Mouse (Mus musculus) hindbrain, postnatal 0 days (tissue): Measurements from ENCODE around the gene Abca14. TPM values are rescaled to one million over a fixed set of nuclear protein-coding genes. Genes with fewer than 3 reads are reported as not detected.

ENCODE experiments used
- ATAC-seq: fragments of 200-750 bp; cut with Nextera tagmentation; 2 replicates; pipeline ENCODE4 v1.8.0; 2017; ENCODE audit warnings: mild to moderate bottlenecking, moderate TSS enrichment, moderate library complexity
- DNase-seq: peaks from one replicate; pipeline ENCODE4 v3.0.0-alpha.2; 2015; ENCODE audit warnings: low spot score
- H3K27ac ChIP-seq: fragments of 300-500 bp; sonication (generic); 2 replicates; pipeline ENCODE4 v1.5.1; 2014; ENCODE audit warnings: mild to moderate bottlenecking
- H3K27me3 ChIP-seq: fragments of 300-500 bp; sonication (generic); 2 replicates; pipeline ENCODE4 v1.6.1; 2014; ENCODE audit warnings: low read length, mixed read lengths; ENCODE audit not compliant: insufficient read depth
- H3K36me3 ChIP-seq: fragments of 300-500 bp; sonication (generic); 2 replicates; pipeline ENCODE4 v1.6.1; 2014; ENCODE audit warnings: low read length, mixed read lengths; ENCODE audit not compliant: insufficient read depth
- H3K4me1 ChIP-seq: fragments of 300-500 bp; sonication (generic); 2 replicates; pipeline ENCODE4 v1.6.1; 2014; ENCODE audit warnings: antibody characterized with exemption, low read length, mixed read lengths; ENCODE audit not compliant: insufficient read depth
- H3K4me2 ChIP-seq: fragments of 300-500 bp; sonication (generic); 2 replicates; pipeline ENCODE4 v1.6.1; 2014; ENCODE audit warnings: low read depth, mild to moderate bottlenecking, low read length, moderate library complexity, mixed read lengths
- H3K4me3 ChIP-seq: fragments of 300-500 bp; sonication (generic); 2 replicates; pipeline ENCODE4 v1.5.1; 2014; ENCODE audit warnings: low read length
- H3K9ac ChIP-seq: fragments of 300-500 bp; sonication (generic); replicated peaks from 2 replicates; pipeline ENCODE4 v1.6.1; 2014; ENCODE audit warnings: mild to moderate bottlenecking, low read length, moderate library complexity, mixed read lengths
- H3K9me3 ChIP-seq: fragments of 300-500 bp; sonication (generic); 2 replicates; pipeline ENCODE4 v1.6.1; 2016; ENCODE audit warnings: low read length, mixed read lengths
- CTCF ChIP-seq: IDR thresholded peaks from 2 replicates; pipeline ENCODE4 v1.5.1; 2016; ENCODE audit warnings: antibody characterized with exemption, control low read depth, low read depth
- WGBS: fragments of 180-500 bp; shearing (Covaris S2); extraction: QIAGEN DNeasy Blood & Tissue Kit; methylation state at CpG from one replicate; pipeline ENCODE4 v1.1.7; 2014; 5-methylcytosine and 5-hydroxymethylcytosine counted together
- polyA plus RNA-seq: library from polyadenylated mRNA; unstranded; fragments of >200 nt; fragmentation: Nextera tagmentation; extraction: Ambion mirVana; gene quantifications from 2 replicates; pipeline ENCODE4 v1.2.1, GENCODE M21; 2015
- total RNA-seq: library from RNA; depleted of rRNA; stranded (reverse); fragments of >200 nt; gene quantifications from 2 replicates; pipeline ENCODE4 v1.2.3, GENCODE M21; 2014

Abca14 gene
- total and polyA plus RNA-seq, 2 experiments from 2014 or later = not detected

DNA sequence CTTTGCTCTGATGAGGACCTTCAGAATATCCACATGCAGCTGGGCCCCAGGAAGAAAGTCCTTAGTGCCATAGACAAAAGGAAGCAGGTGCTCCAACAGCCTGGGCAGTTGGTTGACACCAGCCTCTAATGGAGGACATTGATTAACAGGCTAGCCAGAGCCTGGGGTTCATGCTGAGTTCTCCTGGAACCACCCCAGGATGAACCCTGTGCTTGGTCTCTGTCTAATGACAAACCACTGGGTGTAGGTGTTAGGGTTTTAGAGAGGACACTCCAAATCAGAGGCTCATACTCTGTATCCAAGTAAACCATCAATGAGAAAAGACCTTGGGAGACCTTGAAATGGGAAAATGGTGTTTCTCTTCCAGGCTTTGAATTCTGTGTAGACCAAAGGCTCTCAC is 20.9 kb upstream of the Abca14 start:
- no peak for ATAC-seq
- Histone ChIP-seq H3K27me3 (no peaks in the 10 kb centered on the region), H3K9ac (no peak overlapping the region), H3K9me3 (no peaks in the 10 kb centered on the region), H3K4me3 (no peak overlapping the region), H3K4me1 (no peaks in the 10 kb centered on the region), H3K4me2 (no peak overlapping the region), H3K36me3 (no peaks in the 10 kb centered on the region), H3K27ac (no peak overlapping the region)
- no peak for DNase-seq
- no peak for TF ChIP-seq CTCF

- ATAC-seq (no peak), DNase-seq (no peak)
- H3K4me2 ChIP-seq = no peak overlapping the region
- no peaks in the 10 kb centered on the region for H3K9me3 ChIP-seq
- no peak for TF ChIP-seq CTCF
- H3K4me1 ChIP-seq = no peaks in the 10 kb centered on the region
- H3K36me3 ChIP-seq = no peaks in the 10 kb centered on the region
- no peak overlapping the region for H3K4me3 ChIP-seq
- 87% methylated on average over 5 of the region's 5 CpGs for whole genome bisulfite sequencing
- H3K27ac ChIP-seq = no peak overlapping the region
- H3K27me3 ChIP-seq = no peaks in the 10 kb centered on the region
- H3K9ac ChIP-seq = no peak overlapping the region
Observed at GRCm38 (mm10) chr7:120188946-120189345, 14.8 kb upstream of the Abca14 start.

- ATAC-seq (no peak), DNase-seq (peak; percentile 26)
- Histone ChIP-seq H3K4me2 (no peak overlapping the region), H3K9me3 (no peaks in the 10 kb centered on the region), H3K27me3 (no peaks in the 10 kb centered on the region), H3K27ac (no peak overlapping the region), H3K9ac (no peak overlapping the region), H3K36me3 (no peaks in the 10 kb centered on the region), H3K4me3 (no peak overlapping the region), H3K4me1 (no peaks in the 10 kb centered on the region)
- 55% methylated on average over 8 of the region's 8 CpGs for WGBS
- no peak; the same call in 1 of the 2 replicates for TF ChIP-seq CTCF
Observed at GRCm38 (mm10) chr7:120189369-120190149, 14.2 kb upstream of the Abca14 start.

GRCm38 (mm10) chr7:120190150-120190665 is 13.6 kb upstream of the Abca14 start:
- no peaks in the 10 kb centered on the region for H3K27me3 ChIP-seq
- H3K9ac ChIP-seq = no peak overlapping the region
- H3K4me2 ChIP-seq = no peak overlapping the region
- no peak for TF ChIP-seq CTCF
- 33% methylated on average over 8 of the region's 8 CpGs for WGBS
- ATAC-seq = peak; percentile 43; the same call in 1 of the 2 replicates
- no peaks in the 10 kb centered on the region for H3K36me3 ChIP-seq
- DNase-seq = no peak
- H3K4me3 ChIP-seq = no peak overlapping the region
- no peak overlapping the region for H3K27ac ChIP-seq
- H3K4me1 ChIP-seq = no peaks in the 10 kb centered on the region
- no peaks in the 10 kb centered on the region for H3K9me3 ChIP-seq

GRCm38 (mm10) chr7:120192207-120192606 is 11.6 kb upstream of the Abca14 start:
- no peaks in the 10 kb centered on the region for H3K36me3 ChIP-seq
- no peak overlapping the region for H3K9ac ChIP-seq
- H3K4me1 ChIP-seq = no peaks in the 10 kb centered on the region
- WGBS = 57% methylated on average over 3 of the region's 3 CpGs
- no peak for TF ChIP-seq CTCF
- H3K4me3 ChIP-seq = no peak overlapping the region
- ATAC-seq = no peak
- no peak overlapping the region for H3K4me2 ChIP-seq
- H3K27ac ChIP-seq = no peak overlapping the region
- no peaks in the 10 kb centered on the region for H3K27me3 ChIP-seq
- no peak for DNase-seq
- H3K9me3 ChIP-seq = no peaks in the 10 kb centered on the region

GRCm38 (mm10) chr7:120192816-120193215 is 10.9 kb upstream of the Abca14 start:
- Histone ChIP-seq H3K4me2 (no peak overlapping the region), H3K4me1 (no peaks in the 10 kb centered on the region), H3K27me3 (no peaks in the 10 kb centered on the region), H3K36me3 (no peaks in the 10 kb centered on the region), H3K9me3 (no peaks in the 10 kb centered on the region), H3K9ac (no peak overlapping the region), H3K4me3 (no peak overlapping the region), H3K27ac (no peak overlapping the region)
- no peak for TF ChIP-seq CTCF
- DNase-seq (no peak), ATAC-seq (no peak)
- WGBS = 88% methylated on average over 6 of the region's 6 CpGs

GRCm38 (mm10) chr7:120195207-120195606 is 8.6 kb upstream of the Abca14 start:
- ATAC-seq (0 out of 2 replicates have a peak, but pooled peaks have one; percentile 49), DNase-seq (no peak)
- Histone ChIP-seq H3K4me3 (no peak overlapping the region), H3K4me1 (no peaks in the 10 kb centered on the region), H3K27me3 (no peaks in the 10 kb centered on the region), H3K9ac (no peak overlapping the region), H3K36me3 (no peaks in the 10 kb centered on the region), H3K4me2 (no peak overlapping the region), H3K27ac (no peak overlapping the region), H3K9me3 (no peaks in the 10 kb centered on the region)
- no peak for TF ChIP-seq CTCF
- WGBS = 48% methylated on average over 4 of the region's 4 CpGs
